Mouse (Mus musculus) liver, embryonic 15.5 days (tissue): ENCODE measurements around the gene Anapc15-ps. TPM values are rescaled to one million over a fixed set of nuclear protein-coding genes. Genes with fewer than 3 reads are reported as not detected.

Experiments
- ATAC-seq: fragments of 200-750 bp; cut with Nextera tagmentation; 2 replicates; pipeline ENCODE4 v1.8.0; 2017; ENCODE audit warnings: moderate number of reproducible peaks, mild to moderate bottlenecking, moderate library complexity; ENCODE audit not compliant: insufficient read depth
- H3K27ac ChIP-seq: fragments of 300-500 bp; sonication (generic); replicated peaks from 2 replicates; pipeline ENCODE4 v1.5.1; 2015; ENCODE audit warnings: mild to moderate bottlenecking, inconsistent platforms
- H3K27me3 ChIP-seq: fragments of 300-500 bp; sonication (generic); 2 replicates; pipeline ENCODE4 v1.6.1; 2015; ENCODE audit warnings: mild to moderate bottlenecking, inconsistent platforms
- H3K36me3 ChIP-seq: fragments of 300-500 bp; sonication (generic); replicated peaks from 2 replicates; pipeline ENCODE4 v1.6.1; 2015; ENCODE audit warnings: moderate library complexity, mild to moderate bottlenecking, inconsistent platforms
- H3K4me1 ChIP-seq: fragments of 300-500 bp; sonication (generic); replicated peaks from 2 replicates; pipeline ENCODE4 v1.6.1; 2015; ENCODE audit warnings: inconsistent platforms
- H3K4me2 ChIP-seq: fragments of 300-500 bp; sonication (generic); 2 replicates; pipeline ENCODE4 v1.6.1; 2015; ENCODE audit warnings: moderate library complexity, mild to moderate bottlenecking, inconsistent platforms
- H3K4me3 ChIP-seq: fragments of 300-500 bp; sonication (generic); replicated peaks from 2 replicates; pipeline ENCODE4 v1.5.1; 2015; ENCODE audit warnings: mild to moderate bottlenecking, inconsistent platforms
- H3K9ac ChIP-seq: fragments of 300-500 bp; sonication (generic); 2 replicates; pipeline ENCODE4 v1.6.1; 2015; ENCODE audit warnings: moderate library complexity, mild to moderate bottlenecking, inconsistent platforms
- H3K9me3 ChIP-seq: fragments of 300-500 bp; sonication (generic); replicated peaks from 2 replicates; pipeline ENCODE4 v1.6.1; 2016; ENCODE audit warnings: inconsistent platforms
- WGBS: fragments of 180-500 bp; shearing (Covaris S2); methylation state at CpG from one replicate; pipeline ENCODE4 v1.1.7; 2015; ENCODE audit warnings: mixed read lengths; ENCODE audit not compliant: insufficient replicate concordance; 5-methylcytosine and 5-hydroxymethylcytosine counted together
- polyA plus RNA-seq: library from polyadenylated mRNA; unstranded; fragments of >200 nt; fragmentation: Nextera tagmentation; extraction: Ambion mirVana; gene quantifications from 2 replicates; pipeline ENCODE4 v1.2.1, GENCODE M21; 2015

The Anapc15-ps gene
- polyA plus RNA-seq, 1 experiment from 2014 or later, result not detected

GRCm38 (mm10) chr10:95680153-95681057 is 7.2 kb upstream of the Anapc15-ps start:
- peaks cover 42% of the 10 kb centered on the region for H3K4me1 ChIP-seq
- 51% methylated on average over 28 of the region's 28 CpGs for WGBS
- peak overlapping the region; percentile 62 for H3K27ac ChIP-seq
- ATAC-seq, result peak; percentile 17; the same call in 1 of the 2 replicates
- peaks cover 8% of the 10 kb centered on the region for H3K27me3 ChIP-seq
- H3K36me3 ChIP-seq, result no peaks in the 10 kb centered on the region
- H3K9me3 ChIP-seq, result no peaks in the 10 kb centered on the region
- H3K9ac ChIP-seq, result no peak overlapping the region
- peak overlapping the region; percentile 23 for H3K4me3 ChIP-seq
- peak overlapping the region; percentile 42 for H3K4me2 ChIP-seq

DNA sequence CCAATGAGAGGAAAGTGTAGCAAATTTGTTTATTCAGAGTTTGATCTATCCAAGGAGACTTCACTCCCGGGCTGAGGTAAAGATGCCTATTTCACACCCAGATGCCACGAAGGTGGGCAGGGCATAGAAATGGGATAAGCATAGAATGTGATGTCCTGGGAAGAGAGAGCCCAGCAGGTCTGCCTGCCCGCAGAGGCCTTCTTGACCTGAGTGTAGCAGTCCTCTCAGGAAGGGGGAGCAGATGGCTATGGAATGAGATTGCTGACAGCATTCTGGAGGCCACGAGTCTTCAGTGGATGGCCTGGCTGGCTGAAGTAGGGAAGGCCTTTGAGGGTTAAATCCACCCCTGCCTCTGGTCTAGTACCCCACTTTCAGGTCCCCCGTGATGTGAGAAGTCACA is 5.9 kb upstream of the Anapc15-ps start:
- WGBS, result 65% methylated on average over 5 of the region's 5 CpGs
- ATAC-seq, result no peak
- peaks cover 39% of the 10 kb centered on the region for H3K4me1 ChIP-seq
- no peaks in the 10 kb centered on the region for H3K9me3 ChIP-seq
- H3K27ac ChIP-seq, result no peak overlapping the region
- no peak overlapping the region for H3K9ac ChIP-seq
- no peak overlapping the region for H3K4me3 ChIP-seq
- H3K27me3 ChIP-seq, result peaks cover 8% of the 10 kb centered on the region
- H3K4me2 ChIP-seq, result no peak overlapping the region
- H3K36me3 ChIP-seq, result no peaks in the 10 kb centered on the region

DNA sequence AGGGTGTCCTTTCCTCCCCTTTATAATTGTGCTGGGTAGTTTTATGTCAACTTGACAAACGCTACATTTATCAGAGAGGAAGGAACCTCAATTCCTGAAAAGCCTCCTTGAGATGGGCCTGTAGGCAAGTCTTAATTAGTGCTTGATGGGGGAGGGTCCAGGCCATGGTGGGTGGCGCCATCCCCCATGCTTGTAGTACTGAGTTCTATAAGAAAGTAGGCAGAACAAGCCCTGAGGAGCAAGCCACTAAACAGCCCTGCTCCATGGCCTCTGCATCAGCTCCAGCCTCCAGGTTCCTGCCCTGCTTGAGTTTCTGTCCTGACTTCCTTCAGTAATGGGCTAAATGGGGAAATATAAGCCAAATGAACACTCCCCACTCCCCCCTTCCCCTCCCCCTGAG is 5.4 kb upstream of the Anapc15-ps start:
- H3K36me3 ChIP-seq, result no peaks in the 10 kb centered on the region
- no peak overlapping the region for H3K27ac ChIP-seq
- WGBS, result 30% methylated on average over 2 of the region's 2 CpGs
- ATAC-seq, result no peak
- no peak overlapping the region for H3K4me2 ChIP-seq
- H3K9me3 ChIP-seq, result no peaks in the 10 kb centered on the region
- no peak overlapping the region for H3K4me3 ChIP-seq
- H3K4me1 ChIP-seq, result peaks cover 39% of the 10 kb centered on the region
- peaks cover 8% of the 10 kb centered on the region for H3K27me3 ChIP-seq
- H3K9ac ChIP-seq, result no peak overlapping the region

DNA sequence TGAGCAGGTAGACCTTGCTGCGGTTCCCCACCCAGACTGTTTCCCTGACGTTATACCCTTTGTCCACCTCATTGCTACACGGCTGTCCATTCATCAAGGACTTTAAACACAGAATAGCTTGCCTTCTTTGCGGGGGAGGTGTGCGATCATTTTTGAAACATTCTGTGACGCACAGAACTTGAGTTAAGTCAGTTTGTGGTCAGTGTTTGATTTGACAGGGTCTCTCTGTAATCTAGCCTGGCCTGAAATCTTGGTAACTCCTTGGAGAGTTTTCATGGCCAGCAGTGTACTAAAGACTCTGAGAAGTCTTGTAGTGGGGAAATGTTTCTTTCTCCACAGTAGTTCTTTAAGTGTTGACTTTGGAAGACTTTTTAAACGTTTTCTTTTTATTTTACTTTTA is 5.0 kb upstream of the Anapc15-ps start:
- ATAC-seq, result no peak
- WGBS, result 24% methylated on average over 7 of the region's 7 CpGs
- H3K27me3 ChIP-seq, result peaks cover 8% of the 10 kb centered on the region
- H3K4me2 ChIP-seq, result peak overlapping the region; percentile 65
- no peaks in the 10 kb centered on the region for H3K36me3 ChIP-seq
- peaks cover 39% of the 10 kb centered on the region for H3K4me1 ChIP-seq
- peak overlapping the region; percentile 25; the same call in 1 of the 2 replicates for H3K9ac ChIP-seq
- H3K4me3 ChIP-seq, result peak overlapping the region; percentile 44
- no peaks in the 10 kb centered on the region; the same call in 1 of the 2 replicates for H3K9me3 ChIP-seq
- H3K27ac ChIP-seq, result peak overlapping the region; percentile 49; the same call in 1 of the 2 replicates

DNA sequence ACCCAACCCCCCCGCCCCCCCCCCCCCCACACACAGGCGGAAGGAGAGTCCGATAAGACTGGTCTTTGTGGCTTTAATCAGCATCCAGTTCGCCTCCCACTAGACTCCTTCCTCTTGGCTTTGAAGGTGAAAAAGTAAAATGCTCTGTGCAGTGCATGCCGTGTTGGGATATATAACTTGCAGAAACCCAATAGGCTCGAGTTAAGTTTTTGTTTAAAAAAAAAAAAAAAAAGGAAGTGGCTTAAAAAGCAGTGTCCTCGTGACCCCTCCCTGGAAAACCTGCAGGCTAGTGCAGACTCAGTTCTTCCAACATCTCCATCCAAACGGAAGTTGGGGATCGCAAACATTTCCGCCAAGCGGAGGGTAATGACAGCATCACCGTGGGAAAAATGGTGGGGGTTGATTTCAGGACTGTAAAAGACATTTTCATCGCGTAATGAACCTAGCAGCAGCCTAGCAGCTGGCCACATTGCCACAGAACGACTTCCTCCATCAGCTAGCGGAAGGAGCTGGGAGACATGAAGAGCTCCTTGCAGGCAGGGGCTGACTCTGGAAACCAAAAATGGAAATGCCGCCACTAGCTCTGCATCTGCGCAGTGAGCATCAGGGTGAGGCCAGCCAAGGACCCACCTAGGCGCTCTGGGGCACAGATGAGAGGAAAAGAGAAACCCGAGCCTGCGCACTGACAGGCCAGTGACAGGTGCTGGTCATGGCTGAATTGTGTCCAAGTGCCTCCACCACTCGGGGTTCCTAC is 4.3 kb upstream of the Anapc15-ps start:
- Histone ChIP-seq H3K9ac (peak overlapping the region; percentile 25), H3K27ac (peak overlapping the region; percentile 49; the same call in 1 of the 2 replicates), H3K36me3 (no peaks in the 10 kb centered on the region), H3K4me2 (peak overlapping the region; percentile 65), H3K27me3 (peaks cover 8% of the 10 kb centered on the region), H3K4me1 (peaks cover 39% of the 10 kb centered on the region), H3K9me3 (no peaks in the 10 kb centered on the region; the same call in 1 of the 2 replicates), H3K4me3 (peak overlapping the region; percentile 44)
- WGBS, result 10% methylated on average over 22 of the region's 22 CpGs
- 0 out of 2 replicates have a peak, but pooled peaks have one; percentile 16 for ATAC-seq

DNA sequence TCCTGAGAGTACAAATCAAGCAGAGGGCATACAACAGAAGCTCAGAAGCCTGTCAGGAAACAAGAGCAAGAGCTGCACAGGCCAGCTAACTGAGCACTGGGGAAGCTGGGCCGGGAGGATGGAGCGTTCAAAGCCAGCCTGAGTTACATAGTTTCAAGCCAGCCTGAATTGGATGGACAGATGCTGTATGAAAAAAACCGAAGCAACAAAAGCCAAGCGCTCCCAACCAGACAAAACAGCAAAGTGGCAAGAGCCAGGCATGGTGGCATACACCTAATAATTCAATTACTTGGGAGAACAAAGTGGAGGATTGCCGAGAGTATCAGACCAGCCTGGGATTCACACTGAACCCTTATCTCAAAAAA is 3.7 kb upstream of the Anapc15-ps start:
- no peak overlapping the region for H3K9ac ChIP-seq
- peaks cover 8% of the 10 kb centered on the region for H3K27me3 ChIP-seq
- H3K27ac ChIP-seq, result 0 out of 2 replicates have a peak overlapping the region, but pooled peaks have one; percentile 7
- no peaks in the 10 kb centered on the region for H3K36me3 ChIP-seq
- 11% methylated on average over 5 of the region's 5 CpGs for WGBS
- H3K4me2 ChIP-seq, result peak overlapping the region; percentile 65
- H3K9me3 ChIP-seq, result no peaks in the 10 kb centered on the region; the same call in 1 of the 2 replicates
- peak overlapping the region; percentile 44 for H3K4me3 ChIP-seq
- ATAC-seq, result no peak
- peaks cover 39% of the 10 kb centered on the region for H3K4me1 ChIP-seq

GRCm38 (mm10) chr10:95676387-95676786 is 3.1 kb upstream of the Anapc15-ps start:
- H3K4me3 ChIP-seq, result no peak overlapping the region
- H3K36me3 ChIP-seq, result no peaks in the 10 kb centered on the region
- no peak overlapping the region for H3K27ac ChIP-seq
- WGBS, result 63% methylated on average over 2 of the region's 2 CpGs
- peaks cover 8% of the 10 kb centered on the region for H3K27me3 ChIP-seq
- peaks cover 39% of the 10 kb centered on the region for H3K4me1 ChIP-seq
- H3K4me2 ChIP-seq, result no peak overlapping the region
- H3K9me3 ChIP-seq, result no peaks in the 10 kb centered on the region; the same call in 1 of the 2 replicates
- ATAC-seq, result no peak
- H3K9ac ChIP-seq, result no peak overlapping the region

DNA sequence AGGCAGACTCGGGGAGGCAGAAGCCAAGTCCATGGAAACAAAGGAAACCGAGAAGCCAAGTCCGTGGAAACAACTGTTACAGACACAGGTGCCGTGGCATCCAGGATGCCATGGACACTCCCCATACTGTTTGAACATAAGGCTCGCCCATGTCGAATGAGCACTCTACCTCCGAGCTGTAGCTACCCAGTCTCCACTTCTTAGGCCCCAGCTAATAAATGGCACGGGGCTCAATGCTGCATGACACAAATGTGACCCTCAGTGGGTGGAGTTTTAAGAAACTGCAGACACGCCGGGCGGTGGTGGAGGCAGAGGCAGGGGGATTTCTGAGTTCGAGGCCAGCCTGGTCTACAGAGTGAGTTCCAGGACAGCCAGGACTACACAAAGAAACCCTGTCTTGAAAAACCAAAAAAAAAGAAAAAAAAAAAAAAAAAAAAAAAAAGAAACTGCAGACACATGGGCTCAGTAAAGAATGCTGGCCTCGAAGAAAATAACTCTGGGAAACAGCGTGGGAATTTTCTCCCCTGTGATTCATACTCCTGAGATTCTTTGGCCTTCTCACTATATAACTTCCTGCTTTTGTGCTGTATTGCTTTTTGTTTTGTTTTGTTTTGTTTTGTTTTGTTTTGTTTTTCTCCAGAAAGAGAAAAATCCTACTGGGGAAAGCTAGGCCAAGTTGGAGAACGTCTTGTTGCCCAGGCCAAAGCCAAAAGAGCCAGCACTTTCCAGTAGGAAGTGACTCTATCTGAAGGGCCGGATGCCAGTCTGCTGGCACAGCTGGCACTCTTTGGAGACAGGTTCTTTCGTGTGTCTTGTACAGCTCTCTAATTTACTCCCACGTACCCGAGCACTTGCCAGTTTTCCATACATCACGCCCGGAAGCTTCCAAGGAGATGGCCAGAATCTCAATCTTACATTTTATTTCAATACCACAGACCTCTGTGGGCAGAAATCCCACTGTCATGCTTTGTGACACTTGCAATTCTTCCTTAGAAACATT is 2.2 kb downstream of the Anapc15-ps start:
- Histone ChIP-seq H3K9me3 (no peaks in the 10 kb centered on the region; the same call in 1 of the 2 replicates), H3K4me3 (no peak overlapping the region)
- 70% methylated on average over 21 of the region's 21 CpGs for WGBS

GRCm38 (mm10) chr10:95669872-95670271 is 3.4 kb downstream of the Anapc15-ps start:
- Histone ChIP-seq H3K27me3 (no peaks in the 10 kb centered on the region), H3K36me3 (no peaks in the 10 kb centered on the region), H3K4me3 (no peak overlapping the region), H3K9me3 (no peaks in the 10 kb centered on the region; the same call in 1 of the 2 replicates), H3K4me1 (peaks cover 3% of the 10 kb centered on the region; the same call in 1 of the 2 replicates), H3K4me2 (no peak overlapping the region), H3K27ac (no peak overlapping the region), H3K9ac (no peak overlapping the region)
- 53% methylated on average over 4 of the region's 4 CpGs for WGBS
- no peak for ATAC-seq

More for the DNA sequence above, 2.2 kb downstream of the Anapc15-ps start:
- no peak overlapping the region for H3K9ac ChIP-seq
- H3K4me2 ChIP-seq, result no peak overlapping the region
- no peak overlapping the region for H3K27ac ChIP-seq
- H3K36me3 ChIP-seq, result no peaks in the 10 kb centered on the region
- peaks cover 3% of the 10 kb centered on the region; the same call in 1 of the 2 replicates for H3K4me1 ChIP-seq
- peaks cover 3% of the 10 kb centered on the region; the same call in 1 of the 2 replicates for H3K27me3 ChIP-seq
- ATAC-seq, result no peak

GRCm38 (mm10) chr10:95669034-95669433 is 4.2 kb downstream of the Anapc15-ps start:
- Histone ChIP-seq H3K9me3 (no peaks in the 10 kb centered on the region; the same call in 1 of the 2 replicates), H3K4me3 (no peak overlapping the region), H3K36me3 (no peaks in the 10 kb centered on the region), H3K27ac (no peak overlapping the region), H3K4me2 (no peak overlapping the region), H3K9ac (no peak overlapping the region), H3K4me1 (peaks cover 3% of the 10 kb centered on the region; the same call in 1 of the 2 replicates), H3K27me3 (no peaks in the 10 kb centered on the region)
- no peak for ATAC-seq
- 67% methylated on average over 3 of the region's 3 CpGs for WGBS
